ENCODE assay signal across 10 mouse cellular contexts in the genomic region with DNA sequence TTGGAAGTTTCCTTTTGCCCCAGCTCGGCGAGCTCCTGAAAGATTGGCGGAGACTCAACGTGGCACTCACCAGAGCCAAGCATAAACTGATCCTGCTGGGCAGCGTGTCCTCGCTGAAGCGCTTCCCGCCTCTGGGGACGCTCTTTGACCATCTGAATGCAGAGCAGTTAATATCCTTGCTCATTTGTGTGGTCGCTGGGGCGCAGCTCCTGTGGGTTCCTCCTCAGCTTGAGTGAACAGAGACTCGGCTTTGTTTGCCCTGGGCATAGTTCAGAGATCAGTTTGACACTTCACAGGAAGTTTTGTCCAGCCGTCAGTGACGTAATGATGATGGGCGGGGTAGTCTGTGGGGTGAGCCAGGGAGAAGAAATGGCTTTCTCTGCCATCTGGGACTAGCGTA. TPM values are rescaled to one million over a fixed set of nuclear protein-coding genes. Genes with fewer than 3 reads are reported as not detected.
DNase-seq lines count a peak whose midpoint lies in the region; ATAC-seq and TF ChIP-seq lines count a peak whose summit lies in the region.
"Had no signal": no experiment of that assay in that cellular context is flagged by ENCODE, and none has a peak within 500 bp of the region (broad histone marks: within the 10 kb centered on the region; RNA-seq: fewer than 3 reads in every experiment).

No protein-coding gene starts in this region.

- no peak overlapping the region for H3K9ac ChIP-seq in intestine, embryonic 14.5 days (ENCODE audit: low read length)
- no peak overlapping the region for H3K9ac ChIP-seq in liver, embryonic 13.5 days
- H3K9ac ChIP-seq: forebrain, embryonic 15.5 days had no signal

- no peak for DNase-seq in layer of hippocampus, adult 2 months (ENCODE audit: low spot score in 2 of 2)
- DNase-seq in layer of hippocampus, postnatal 25 days (ENCODE audit: extremely low spot score in 1 of 2, low spot score in 1 of 2) = no peak
- DNase-seq in R1 (ENCODE audit: low read depth, low spot score) = peak; percentile 25
- no peak for DNase-seq in intestine, embryonic 14.5 days (ENCODE audit: low spot score)
- no peak for DNase-seq in liver, embryonic 13.5 days
- no peak for DNase-seq in thymus, postnatal 10 days (ENCODE audit: low spot score in 2 of 2)
- DNase-seq in gastrocnemius, adult 8-10 months (ENCODE audit: low spot score in 2 of 2) = no peak
- DNase-seq in heart, postnatal 25 days (ENCODE audit: low spot score) = no peak

- H3K27me3 ChIP-seq in intestine, embryonic 14.5 days (replicated peaks; ENCODE audit: control insufficient read depth, insufficient read depth, low read length) = no peaks in the 10 kb centered on the region
- H3K27me3 ChIP-seq in liver, embryonic 13.5 days = no peaks in the 10 kb centered on the region
- H3K27me3 ChIP-seq: forebrain, embryonic 15.5 days; megakaryocyte, embryonic 14.5 days had no signal

- H3K9me3 ChIP-seq in intestine, embryonic 14.5 days (ENCODE audit: control insufficient read depth, low read length) = no peaks in the 10 kb centered on the region
- H3K9me3 ChIP-seq in liver, embryonic 13.5 days (replicated peaks) = no peaks in the 10 kb centered on the region
- H3K9me3 ChIP-seq: forebrain, embryonic 15.5 days; megakaryocyte, embryonic 14.5 days had no signal

- intact Hi-C loops in heart, postnatal 25 days (cut with DNase I) = no loop called here

- TF ChIP-seq CTCF in layer of hippocampus, adult 2 months (conservative IDR thresholded peaks at IDR 0.05) = peak; percentile 64

- H3K4me2 ChIP-seq in intestine, embryonic 14.5 days (ENCODE audit: low read length) = no peak overlapping the region
- H3K4me2 ChIP-seq in liver, embryonic 13.5 days = no peak overlapping the region
- H3K4me2 ChIP-seq: forebrain, embryonic 15.5 days had no signal

- WGBS in intestine, embryonic 14.5 days = 75% methylated on average over 16 of the region's 16 CpGs
- WGBS in liver, embryonic 13.5 days (ENCODE audit: insufficient replicate concordance) = 80% methylated on average over 16 of the region's 16 CpGs

- no peak overlapping the region for H3K4me3 ChIP-seq in layer of hippocampus, adult 2 months
- no peak overlapping the region for H3K4me3 ChIP-seq in intestine, embryonic 14.5 days (ENCODE audit: low read depth, low read length)
- no peak overlapping the region for H3K4me3 ChIP-seq in liver, embryonic 13.5 days (replicated peaks)
- H3K4me3 ChIP-seq: forebrain, embryonic 15.5 days; megakaryocyte, embryonic 14.5 days had no signal

- H3K4me1 ChIP-seq in intestine, embryonic 14.5 days (replicated peaks; ENCODE audit: control insufficient read depth, insufficient read depth, low read length) = no peaks in the 10 kb centered on the region
- H3K4me1 ChIP-seq in liver, embryonic 13.5 days (replicated peaks) = peaks cover 5% of the 10 kb centered on the region; the same call in 1 of the 2 replicates
- H3K4me1 ChIP-seq: forebrain, embryonic 15.5 days; megakaryocyte, embryonic 14.5 days had no signal

- no peak overlapping the region for H3K27ac ChIP-seq in layer of hippocampus, adult 2 months
- H3K27ac ChIP-seq in intestine, embryonic 14.5 days (ENCODE audit: low read depth) = no peak overlapping the region
- no peak overlapping the region for H3K27ac ChIP-seq in liver, embryonic 13.5 days
- H3K27ac ChIP-seq: forebrain, embryonic 15.5 days had no signal

- H3K36me3 ChIP-seq in intestine, embryonic 14.5 days (ENCODE audit: control insufficient read depth, insufficient read depth, low read length) = peaks cover 22% of the 10 kb centered on the region
- H3K36me3 ChIP-seq in liver, embryonic 13.5 days = peaks cover 86% of the 10 kb centered on the region

- 0 out of 2 replicates have a peak, but pooled peaks have one; percentile 19 for ATAC-seq in intestine, embryonic 14.5 days (replicated peaks; ENCODE audit: low FRiP score, low TSS enrichment, low read depth)
- peak; percentile 21; the same call in 1 of the 2 replicates for ATAC-seq in liver, embryonic 13.5 days (ENCODE audit: low read depth)
- ATAC-seq: forebrain, embryonic 15.5 days had no signal

RNA-seq across cellular contexts. Expression of a gene that starts 8.2 kb away (rescaled TPM):
- 10 to 100 TPM; 83.2 to 90.5 TPM for total RNA-seq in layer of hippocampus, adult 2 months (2021)
- 10 to 100 TPM; 67.3 to 73.5 TPM for total RNA-seq in layer of hippocampus, postnatal 25 days (2021)
- polyA plus RNA-seq in intestine, embryonic 14.5 days (2014; fragmentation: Nextera tagmentation; extraction: Ambion mirVana) = 20.0 and 22.8 TPM in 2 replicates
- polyA plus RNA-seq in liver, embryonic 13.5 days (2015; fragmentation: Nextera tagmentation; extraction: Ambion mirVana) = 2.7 and 3.0 TPM in 2 replicates
- 1 to 10 TPM; 3.8 to 5.0 (median 4.4) TPM for total RNA-seq in gastrocnemius, adult 8-10 months (2022)
- 10 to 100 TPM in 1 of 2 experiments, 1 to 10 TPM in 1; 9.7 to 10.9 TPM for total RNA-seq in heart, postnatal 25 days (2021)

RNA-seq across cellular contexts. Expression of a gene that starts 25.0 kb away (rescaled TPM):
- 1 to 10 TPM in 1 of 2 experiments, under 1 TPM in 1; 0.97 to 1.1 TPM for total RNA-seq in layer of hippocampus, adult 2 months (2021)
- 1 to 10 TPM; 2.1 to 2.2 TPM for total RNA-seq in layer of hippocampus, postnatal 25 days (2021)
- 19.6 and 21.7 TPM in 2 replicates for polyA plus RNA-seq in intestine, embryonic 14.5 days (2014; fragmentation: Nextera tagmentation; extraction: Ambion mirVana)
- polyA plus RNA-seq in liver, embryonic 13.5 days (2015; fragmentation: Nextera tagmentation; extraction: Ambion mirVana) = 29.4 and 37.1 TPM in 2 replicates
- under 1 TPM; 0.16 to 0.34 (median 0.27) TPM for total RNA-seq in gastrocnemius, adult 8-10 months (2022)
- total RNA-seq in heart, postnatal 25 days (2021) = under 1 TPM; 0.75 TPM

RNA-seq across cellular contexts. Expression of a gene that starts 51.4 kb away (rescaled TPM):
- 10 to 100 TPM; 37.9 to 40.6 TPM for total RNA-seq in layer of hippocampus, adult 2 months (2021)
- 10 to 100 TPM; 42.3 to 45.3 TPM for total RNA-seq in layer of hippocampus, postnatal 25 days (2021)
- polyA plus RNA-seq in intestine, embryonic 14.5 days (2014; fragmentation: Nextera tagmentation; extraction: Ambion mirVana) = 12.7 and 14.5 TPM in 2 replicates
- polyA plus RNA-seq in liver, embryonic 13.5 days (2015; fragmentation: Nextera tagmentation; extraction: Ambion mirVana) = 9.4 and 11.4 TPM in 2 replicates
- total RNA-seq in gastrocnemius, adult 8-10 months (2022) = 10 to 100 TPM; 18.1 to 24.1 (median 22.0) TPM
- 10 to 100 TPM; 23.0 to 23.2 TPM for total RNA-seq in heart, postnatal 25 days (2021)

RNA-seq across cellular contexts. Expression of a gene that starts 52.2 kb away (rescaled TPM):
- total RNA-seq in layer of hippocampus, adult 2 months (2021) = 10 to 100 TPM; 51.1 to 65.3 TPM
- 10 to 100 TPM; 40.8 to 53.7 TPM for total RNA-seq in layer of hippocampus, postnatal 25 days (2021)
- polyA plus RNA-seq in intestine, embryonic 14.5 days (2014; fragmentation: Nextera tagmentation; extraction: Ambion mirVana) = 55.8 and 60.5 TPM in 2 replicates
- 25.5 and 29.9 TPM in 2 replicates for polyA plus RNA-seq in liver, embryonic 13.5 days (2015; fragmentation: Nextera tagmentation; extraction: Ambion mirVana)
- total RNA-seq in gastrocnemius, adult 8-10 months (2022) = 10 to 100 TPM; 14.6 to 19.3 (median 17.8) TPM
- total RNA-seq in heart, postnatal 25 days (2021) = 10 to 100 TPM; 30.7 to 32.3 TPM

RNA-seq across cellular contexts. Expression of a gene that starts 52.3 kb away (rescaled TPM):
- total RNA-seq in layer of hippocampus, adult 2 months (2021) = 1 to 10 TPM; 1.6 to 2.2 TPM
- total RNA-seq in layer of hippocampus, postnatal 25 days (2021) = 1 to 10 TPM; 1.3 to 1.6 TPM
- polyA plus RNA-seq in intestine, embryonic 14.5 days (2014; fragmentation: Nextera tagmentation; extraction: Ambion mirVana) = 1.3 and 2.5 TPM in 2 replicates
- 1.6 and 1.8 TPM in 2 replicates for polyA plus RNA-seq in liver, embryonic 13.5 days (2015; fragmentation: Nextera tagmentation; extraction: Ambion mirVana)
- 1 to 10 TPM; 2.0 to 3.5 (median 2.6) TPM for total RNA-seq in gastrocnemius, adult 8-10 months (2022)
- total RNA-seq in heart, postnatal 25 days (2021) = 1 to 10 TPM; 7.0 to 8.0 TPM

Comparison
In these comparisons a context has a peak if more than half of its experiments do, and no peak if none do; other contexts are left out.
1. RNA of a gene that starts 8.2 kb away (total RNA-seq): 83.2 to 90.5 TPM in layer of hippocampus, adult 2 months and 67.3 to 73.5 TPM in layer of hippocampus, postnatal 25 days; 9.7 to 10.9 TPM in heart, postnatal 25 days and 3.8 to 5.0 TPM in gastrocnemius, adult 8-10 months; every median in the first group is over 4 times any median in the second.